Mouse (Mus musculus) G1E (cell line): ENCODE data around the gene Cadps. TPM values are rescaled to one million over a fixed set of nuclear protein-coding genes. Genes with fewer than 3 reads are reported as not detected.

Experiments used
- ATAC-seq: 2 replicates; pipeline ENCODE4 v1.8.0; 2016; ENCODE audit warnings: mild to moderate bottlenecking; ENCODE audit not compliant: insufficient number of reproducible peaks, poor library complexity, low FRiP score, severe bottlenecking; ENCODE audit errors: extremely low read depth
- DNase-seq: peaks from one replicate; pipeline ENCODE4 v3.0.0; 2012; ENCODE audit warnings: low spot score
- H3K27me3 ChIP-seq: 2 replicates; pipeline ENCODE4 v1.6.1; 2012; ENCODE audit warnings: mild to moderate bottlenecking, low read length, inconsistent platforms; ENCODE audit not compliant: insufficient read depth
- H3K36me3 ChIP-seq: replicated peaks from 2 replicates; pipeline ENCODE3; 2012; ENCODE audit warnings: mild to moderate bottlenecking, inconsistent platforms
- H3K4me1 ChIP-seq: 2 replicates; pipeline ENCODE4 v1.6.1; 2012; ENCODE audit warnings: low read depth, low read length, inconsistent platforms, mixed read lengths; ENCODE audit not compliant: insufficient read depth
- H3K4me3 ChIP-seq: 2 replicates; pipeline ENCODE4 v1.5.1; 2012; ENCODE audit warnings: low read depth, mild to moderate bottlenecking, inconsistent platforms, low read length, moderate library complexity, mixed read lengths
- H3K9me3 ChIP-seq: replicated peaks from 2 replicates; pipeline ENCODE4 v1.6.1; 2012; ENCODE audit warnings: inconsistent platforms
- CTCF ChIP-seq: IDR thresholded peaks from 2 replicates; pipeline ENCODE4 v1.5.1; 2012; ENCODE audit warnings: low read depth, low read length, inconsistent platforms, mixed read lengths
- GATA1 ChIP-seq: IDR thresholded peaks from 2 replicates; pipeline ENCODE4 v1.6.1; 2012; ENCODE audit warnings: borderline replicate concordance, low read length, inconsistent platforms, mixed read lengths
- GATA2 ChIP-seq: IDR thresholded peaks from 2 replicates; pipeline ENCODE4 v1.6.1; 2012; ENCODE audit warnings: low read depth, low read length, inconsistent platforms, borderline replicate concordance
- POLR2AphosphoS5 ChIP-seq: IDR thresholded peaks from 2 replicates; pipeline ENCODE4 v1.6.1; 2012; ENCODE audit warnings: low read depth, low read length, inconsistent platforms; ENCODE audit not compliant: insufficient replicate concordance
- TAL1 ChIP-seq: conservative IDR thresholded peaks from 2 replicates; pipeline ENCODE4 v1.6.1; 2012; ENCODE audit warnings: low read depth, low read length, inconsistent platforms, mixed read lengths
- polyA plus RNA-seq: library from polyadenylated mRNA; stranded (reverse); fragments of >175 nt; gene quantifications from 2 replicates; pipeline ENCODE4 v1.2.3, GENCODE M21; 2012
- total RNA-seq, 2 experiments: library from RNA; stranded (forward) in 1 of 2; stranded (reverse) in 1 of 2; fragments of 200-1000 nt in 1 of 2; fragments of >200 nt in 1 of 2; fragmentation: Nextera tagmentation in 1 of 2; gene quantifications; 2 replicates each; pipeline ENCODE4 v1.2.3; 2014 to 2017

Cadps gene
- total and polyA plus RNA-seq, 3 experiments: 0.38 TPM; not detected in 2

GRCm38 (mm10) chr14:12768870-12769269 lies 54.0 kb downstream of the Cadps start:
- no peak for DNase-seq
- Histone ChIP-seq H3K27me3 (no peaks in the 10 kb centered on the region), H3K36me3 (no peaks in the 10 kb centered on the region), H3K4me1 (no peaks in the 10 kb centered on the region), H3K4me3 (no peak overlapping the region), H3K9me3 (no peaks in the 10 kb centered on the region)
- no peak for TF ChIP-seq TAL1
- TF ChIP-seq CTCF: no peak
- TF ChIP-seq GATA2: no peak
- TF ChIP-seq GATA1: no peak
- TF ChIP-seq POLR2AphosphoS5: no peak
- no peak for ATAC-seq

GRCm38 (mm10) chr14:12753237-12753636 lies 69.6 kb downstream of the Cadps start:
- Histone ChIP-seq H3K9me3 (no peaks in the 10 kb centered on the region), H3K4me1 (no peaks in the 10 kb centered on the region), H3K27me3 (no peaks in the 10 kb centered on the region), H3K4me3 (no peak overlapping the region), H3K36me3 (no peaks in the 10 kb centered on the region)
- DNase-seq (no peak), ATAC-seq (no peak)
- TF ChIP-seq TAL1 (no peak), CTCF (no peak), POLR2AphosphoS5 (no peak), GATA1 (no peak), GATA2 (no peak)

- DNase-seq (no peak), ATAC-seq (no peak)
- H3K27me3 ChIP-seq: no peaks in the 10 kb centered on the region
- peaks cover 1% of the 10 kb centered on the region; the same call in 1 of the 2 replicates for H3K9me3 ChIP-seq
- H3K4me3 ChIP-seq: no peak overlapping the region
- TF ChIP-seq GATA2 (no peak), CTCF (no peak), TAL1 (no peak)
- no peaks in the 10 kb centered on the region for H3K36me3 ChIP-seq
- no peaks in the 10 kb centered on the region for H3K4me1 ChIP-seq
These were observed 71.1 kb downstream of the Cadps start for GRCm38 (mm10) chr14:12751821-12752220.

- ATAC-seq (no peak), DNase-seq (no peak)
- H3K27me3 ChIP-seq: no peaks in the 10 kb centered on the region
- no peaks in the 10 kb centered on the region for H3K36me3 ChIP-seq
- H3K9me3 ChIP-seq: no peaks in the 10 kb centered on the region
- no peaks in the 10 kb centered on the region for H3K4me1 ChIP-seq
- TF ChIP-seq TAL1 (no peak), POLR2AphosphoS5 (no peak), GATA1 (no peak), GATA2 (no peak)
- H3K4me3 ChIP-seq: no peak overlapping the region
These were observed 91.9 kb downstream of the Cadps start for GRCm38 (mm10) chr14:12730979-12731378.

- Histone ChIP-seq H3K36me3 (no peaks in the 10 kb centered on the region), H3K4me1 (no peaks in the 10 kb centered on the region), H3K27me3 (no peaks in the 10 kb centered on the region), H3K4me3 (no peak overlapping the region), H3K9me3 (0 out of 2 replicates have a peak, but pooled peaks cover 3% of the 10 kb centered on the region)
- TF ChIP-seq GATA2 (no peak), TAL1 (no peak), CTCF (no peak), GATA1 (no peak), POLR2AphosphoS5 (no peak)
- no peak for ATAC-seq
- no peak for DNase-seq
These were observed 100.3 kb downstream of the Cadps start for GRCm38 (mm10) chr14:12722452-12723194.

GRCm38 (mm10) chr14:12718766-12719165 lies 104.1 kb downstream of the Cadps start:
- TF ChIP-seq CTCF (no peak), TAL1 (no peak), POLR2AphosphoS5 (no peak), GATA1 (no peak), GATA2 (no peak)
- Histone ChIP-seq H3K4me3 (no peak overlapping the region), H3K27me3 (no peaks in the 10 kb centered on the region), H3K36me3 (no peaks in the 10 kb centered on the region), H3K4me1 (no peaks in the 10 kb centered on the region), H3K9me3 (0 out of 2 replicates have a peak, but pooled peaks cover 3% of the 10 kb centered on the region)
- no peak for ATAC-seq
- no peak for DNase-seq
